Mouse (Mus musculus) gastrocnemius, postnatal 4 days (tissue): ENCODE measurements around the gene Praf2. TPM values are rescaled to one million over a fixed set of nuclear protein-coding genes. Genes with fewer than 3 reads are reported as not detected.
A peak's percentile ranks its signal among the peaks of the same experiment; 100 is the strongest.

Source experiments
- DNase-seq, 2 experiments: peaks; one replicate each; pipeline ENCODE4 v3.0.0; 2021 to 2022; ENCODE audit warnings: low spot score in 2 of 2, mixed read lengths in 2 of 2
- total RNA-seq, 2 experiments: library from RNA; stranded (reverse); gene quantifications; 2 replicates each; pipeline ENCODE4 v1.2.3; 2021

The Praf2 gene
- total RNA-seq, 2 experiments from 2014 or later = 18.5 to 18.7 TPM

DNA sequence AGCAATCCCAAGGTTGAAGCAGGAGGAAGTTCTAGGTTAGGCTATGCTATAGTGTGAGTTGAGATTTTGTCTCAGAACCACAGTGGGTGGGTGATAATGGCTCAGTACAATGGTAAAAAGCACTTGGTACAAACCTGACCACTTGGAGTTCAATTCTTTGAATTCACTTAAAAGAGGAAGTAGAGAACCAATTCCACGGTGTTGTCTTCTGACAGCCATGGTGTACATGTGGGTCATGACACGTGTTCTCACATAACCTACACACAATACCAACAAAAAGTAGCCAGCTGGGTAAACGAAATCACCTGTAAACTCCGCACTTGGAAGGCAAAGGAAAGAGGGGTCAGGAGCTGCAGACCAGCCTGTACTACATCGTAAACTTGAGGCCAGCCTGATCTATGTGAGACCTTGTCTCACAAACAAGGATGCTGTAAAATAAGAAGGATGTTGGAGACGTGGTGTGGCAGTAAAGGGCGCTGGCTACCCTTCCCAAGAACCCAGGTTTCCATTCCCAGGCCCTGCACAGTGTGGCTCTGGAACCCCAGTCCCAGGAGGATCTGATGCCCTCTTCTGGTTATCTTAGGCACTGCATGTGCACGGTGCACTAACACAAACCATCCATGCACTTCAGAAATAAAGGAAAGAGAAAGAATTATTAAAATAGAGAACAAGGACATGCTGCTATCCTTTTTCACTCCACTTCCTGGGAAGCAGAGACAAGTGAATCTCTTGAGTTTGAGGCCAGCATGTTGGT is 48.3 kb downstream of the Praf2 start:
- DNase-seq = peak in 1 of 2 experiments; percentile 47

DNA sequence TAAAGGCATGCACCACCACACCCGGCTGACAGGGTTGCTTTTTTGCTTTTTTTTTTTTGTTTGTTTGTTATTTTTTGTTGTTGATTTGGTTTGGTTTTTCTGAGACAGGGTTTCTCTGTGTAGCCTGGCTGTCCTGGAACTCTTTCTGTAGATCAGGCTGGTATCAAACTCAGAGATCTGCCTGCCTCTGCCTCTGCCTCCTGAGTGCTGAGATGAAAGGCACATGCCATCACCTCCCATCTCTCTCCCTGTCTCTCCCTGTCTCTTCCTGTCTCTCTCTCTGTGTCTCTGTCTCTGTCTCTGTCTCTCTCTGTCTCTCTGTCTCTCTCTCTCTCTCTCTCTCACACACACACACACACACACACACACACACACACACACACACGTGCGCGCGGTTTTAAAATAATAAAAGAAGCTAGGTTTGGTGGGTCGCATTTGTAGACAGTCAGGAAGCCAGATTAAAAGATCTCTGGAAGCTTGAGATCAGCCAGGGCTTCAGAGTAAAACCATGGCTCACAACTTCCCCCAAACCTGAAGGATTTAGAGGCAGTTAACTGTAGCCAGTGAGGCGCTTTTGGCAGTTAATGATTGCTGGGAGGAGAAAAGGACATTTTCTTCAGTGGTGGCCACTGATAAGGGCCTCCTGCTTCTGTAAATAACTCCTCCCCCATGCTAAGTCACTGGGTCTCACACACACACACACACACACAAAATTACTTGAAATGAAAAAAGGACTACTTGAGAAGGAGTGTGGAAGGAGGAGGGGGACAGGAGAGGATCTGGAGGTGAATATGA is 50.4 kb downstream of the Praf2 start:
- DNase-seq = no peak

DNA sequence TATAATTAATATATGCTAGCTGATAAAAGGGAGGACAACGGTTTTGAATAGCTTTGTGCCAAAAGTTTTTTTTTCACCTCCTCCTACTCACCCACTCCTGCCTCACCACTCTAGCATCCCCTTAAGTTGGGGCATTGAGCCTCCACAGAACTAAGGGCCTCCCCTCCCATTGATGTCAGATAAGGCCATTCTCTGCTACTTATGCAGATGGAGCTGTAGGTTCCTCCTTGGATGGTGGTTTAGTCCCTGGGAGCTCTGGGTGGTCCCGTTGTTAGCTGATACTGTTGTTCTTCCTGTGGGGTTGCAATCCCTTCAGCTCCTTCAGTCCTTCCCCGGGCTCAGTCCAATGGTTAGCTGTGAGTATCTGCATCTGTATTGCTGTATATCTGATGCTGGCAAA is 51.1 kb downstream of the Praf2 start:
- no peak for DNase-seq

Other genes with a start within 250 kb of the Praf2 start
- gene Foxp3, start 154.8 kb upstream of the Praf2 start, total RNA-seq = under 1 TPM in 1 of 2 experiments, not detected in 1; 0.15 TPM
- gene Ppp1r3f, start 154.2 kb upstream of the Praf2 start, total RNA-seq = 1 to 10 TPM; 2.6 to 3.4 TPM
- 10 to 100 TPM; 13.8 to 15.0 TPM for gene Ccdc22, start 122.9 kb upstream of the Praf2 start, total RNA-seq
- not detected for gene Cacna1f, start 121.4 kb upstream of the Praf2 start, total RNA-seq
- under 1 TPM; 0.83 to 0.98 TPM for gene Syp, start 90.0 kb upstream of the Praf2 start, total RNA-seq
- gene Prickle3, start 71.2 kb upstream of the Praf2 start, total RNA-seq = 1 to 10 TPM; 8.9 to 9.5 TPM
- gene Plp2, start 57.0 kb upstream of the Praf2 start, total RNA-seq = 100 to 1,000 TPM in 1 of 2 experiments, 10 to 100 TPM in 1; 82.9 to 104 TPM
- 1 to 10 TPM; 1.3 to 1.8 TPM for gene Magix, start 47.2 kb upstream of the Praf2 start, total RNA-seq
- gene Gpkow, start 31.3 kb upstream of the Praf2 start, total RNA-seq = 10 to 100 TPM; 22.6 to 26.6 TPM
- gene Wdr45, start 14.1 kb upstream of the Praf2 start, total RNA-seq = 10 to 100 TPM; 25.6 to 30.7 TPM
- not detected for gene Gm45208, start 6.2 kb upstream of the Praf2 start, total RNA-seq
- gene Ccdc120, start 22.5 kb downstream of the Praf2 start, total RNA-seq = 1 to 10 TPM; 2.7 to 4.0 TPM
- gene Tfe3, start 34.1 kb downstream of the Praf2 start, total RNA-seq = 10 to 100 TPM; 16.9 to 19.4 TPM
- 10 to 100 TPM; 24.7 to 34.9 TPM for gene Gripap1, start 61.3 kb downstream of the Praf2 start, total RNA-seq
- gene Kcnd1, start 93.8 kb downstream of the Praf2 start, total RNA-seq = 1 to 10 TPM; 1.3 to 1.5 TPM
- gene Otud5, start 112.9 kb downstream of the Praf2 start, total RNA-seq = 10 to 100 TPM; 36.5 to 37.6 TPM
- gene Pim2, start 149.8 kb downstream of the Praf2 start, total RNA-seq = 1 to 10 TPM; 1.8 TPM
- gene Slc35a2, start 155.6 kb downstream of the Praf2 start, total RNA-seq = 10 to 100 TPM; 17.0 to 21.2 TPM
- gene Pqbp1, start 170.8 kb downstream of the Praf2 start, total RNA-seq = 10 to 100 TPM; 39.3 to 51.3 TPM
- gene Timm17b, start 170.9 kb downstream of the Praf2 start, total RNA-seq = 10 to 100 TPM; 61.6 to 63.1 TPM
- not detected for gene Gm10491, start 179.4 kb downstream of the Praf2 start, total RNA-seq
- gene Gm10490, start 181.1 kb downstream of the Praf2 start, total RNA-seq = not detected
- gene Pcsk1n, start 191.4 kb downstream of the Praf2 start, total RNA-seq = under 1 TPM; 0.12 to 0.13 TPM
- gene Eras, start 200.2 kb downstream of the Praf2 start, total RNA-seq = not detected
- 10 to 100 TPM; 11.0 to 13.1 TPM for gene Hdac6, start 219.4 kb downstream of the Praf2 start, total RNA-seq
- under 1 TPM; 0.27 to 0.54 TPM for gene Gata1, start 249.6 kb downstream of the Praf2 start, total RNA-seq